Mouse (Mus musculus): ENCODE results near the gene Hba-a1.
"Not testable (repeated sequence)": the region's sequence is repeated elsewhere in the genome, so short reads cannot be mapped to it uniquely, and the experiment has no call there.

GRCm38 (mm10) chr11:32293479-32293878 lies 10.2 kb downstream of the Hba-a1 start:
- TF ChIP-seq POLR2A (IDR thresholded peaks at IDR 0.05; ENCODE audit: borderline replicate concordance, extremely low read depth, insufficient read depth, insufficient read length, poor library complexity, severe bottlenecking); CTCF (IDR thresholded peaks at IDR 0.05; ENCODE audit: borderline replicate concordance, extremely low read depth, insufficient read depth, insufficient read length): not testable (repeated sequence)
